Mouse (Mus musculus) CH12.LX (cell line): ENCODE results near the gene Zfp423. TPM values are rescaled to one million over a fixed set of nuclear protein-coding genes. Genes with fewer than 3 reads are reported as not detected.

ENCODE experiments used
- DNase-seq: peaks from one replicate; pipeline ENCODE4 v3.0.0-alpha.2; 2013; ENCODE audit errors: extremely low read depth
- H3K27ac ChIP-seq: 2 replicates; pipeline ENCODE4 v1.5.1; 2012; ENCODE audit warnings: low read depth, mild to moderate bottlenecking, control low read depth, moderate library complexity; ENCODE audit not compliant: insufficient read depth
- H3K27me3 ChIP-seq: replicated peaks from 2 replicates; pipeline ENCODE3; 2012; ENCODE audit warnings: inconsistent platforms
- H3K36me3 ChIP-seq, 2 experiments: replicated peaks in 1 of 2; 2 replicates each; pipeline versions ENCODE3 to v1.6.1; 2012; ENCODE audit warnings: inconsistent platforms in 1 of 2, low read length in 1 of 2, mild to moderate bottlenecking in 1 of 2, mixed read lengths in 1 of 2, moderate library complexity in 1 of 2; ENCODE audit not compliant: control insufficient read depth in 1 of 2, insufficient read depth in 1 of 2
- H3K4me1 ChIP-seq, 2 experiments: 2 replicates each; pipeline ENCODE4 v1.6.1; 2012; ENCODE audit warnings: inconsistent platforms in 1 of 2, moderate library complexity in 1 of 2; ENCODE audit not compliant: insufficient read depth in 2 of 2, control insufficient read depth in 1 of 2
- H3K4me2 ChIP-seq: 2 replicates; pipeline ENCODE4 v1.6.1; 2012; ENCODE audit warnings: low read depth, mild to moderate bottlenecking, control low read depth; ENCODE audit not compliant: poor library complexity, insufficient read depth, severe bottlenecking
- H3K4me3 ChIP-seq, 3 experiments: fragments of 150-350 bp in 1 of 3; sonication (generic) in 1 of 3; replicated peaks in 1 of 3; 2 replicates each; pipeline versions ENCODE3 to v1.5.1; 2011 to 2012; ENCODE audit warnings: low read depth in 2 of 3, low read length in 2 of 3, mild to moderate bottlenecking in 2 of 3, moderate library complexity in 2 of 3, control low read depth in 1 of 3, improper control_type of control experiment in 1 of 3, inconsistent platforms in 1 of 3, mixed read lengths in 1 of 3; ENCODE audit not compliant: poor library complexity in 1 of 3
- H3K79me2 ChIP-seq: replicated peaks from 2 replicates; pipeline ENCODE4 v1.6.1; 2012; ENCODE audit warnings: mild to moderate bottlenecking, moderate library complexity; ENCODE audit not compliant: control insufficient read depth, poor library complexity, insufficient read depth, severe bottlenecking; ENCODE audit errors: extremely low read depth
- H3K9ac ChIP-seq: 2 replicates; pipeline ENCODE4 v1.6.1; 2012; ENCODE audit warnings: low read depth, mild to moderate bottlenecking, control low read depth, moderate library complexity; ENCODE audit not compliant: insufficient read depth
- H3K9me3 ChIP-seq: replicated peaks from 2 replicates; pipeline ENCODE3; 2012; ENCODE audit warnings: low read length, inconsistent platforms, mixed read lengths
- BHLHE40 ChIP-seq: IDR thresholded peaks from 2 replicates; pipeline ENCODE4 v1.6.1; 2011; ENCODE audit warnings: mild to moderate bottlenecking, low read depth, low read length, improper control_type of control experiment
- CHD1 ChIP-seq: IDR thresholded peaks from 2 replicates; pipeline ENCODE4 v1.6.1; 2012; ENCODE audit warnings: low read depth, low read length, improper control_type of control experiment, inconsistent platforms
- CTCF ChIP-seq, 2 experiments: IDR thresholded peaks in 1 of 2; conservative IDR thresholded peaks in 1 of 2; 2 replicates each; pipeline ENCODE4 v1.5.1; 2011 to 2012; ENCODE audit warnings: low read depth in 2 of 2, low read length in 2 of 2, improper control_type of control experiment in 1 of 2, inconsistent platforms in 1 of 2, mild to moderate bottlenecking in 1 of 2, moderate library complexity in 1 of 2
- ELF1 ChIP-seq: IDR thresholded peaks from 2 replicates; pipeline ENCODE4 v1.6.1; 2014; ENCODE audit warnings: low read depth, mild to moderate bottlenecking, inconsistent platforms, low read length, improper control_type of control experiment
- GABPA ChIP-seq: IDR thresholded peaks from 2 replicates; pipeline ENCODE4 v1.6.1; 2012; ENCODE audit warnings: low read depth, low read length, improper control_type of control experiment, inconsistent platforms; ENCODE audit not compliant: insufficient replicate concordance
- HCFC1 ChIP-seq: IDR thresholded peaks from 2 replicates; pipeline ENCODE4 v1.6.1; 2012; ENCODE audit warnings: low read depth, mild to moderate bottlenecking, inconsistent platforms, low read length, improper control_type of control experiment
- JUN ChIP-seq: IDR thresholded peaks from 2 replicates; pipeline ENCODE4 v1.6.1; 2011; ENCODE audit warnings: low read depth, mild to moderate bottlenecking, low read length, improper control_type of control experiment, moderate library complexity; ENCODE audit not compliant: insufficient read depth
- JUND ChIP-seq: conservative IDR thresholded peaks from 2 replicates; pipeline ENCODE4 v1.6.1; 2011; ENCODE audit warnings: low read depth, low read length, improper control_type of control experiment
- MAFK ChIP-seq: IDR thresholded peaks from 2 replicates; pipeline ENCODE4 v1.6.1; 2011; ENCODE audit warnings: low read length, improper control_type of control experiment; ENCODE audit not compliant: insufficient replicate concordance
- MEF2A ChIP-seq: IDR thresholded peaks from 2 replicates; pipeline ENCODE4 v1.6.1; 2014; ENCODE audit warnings: low read depth, mild to moderate bottlenecking, inconsistent platforms, low read length, improper control_type of control experiment, borderline replicate concordance
- NELFE ChIP-seq: IDR thresholded peaks from 2 replicates; pipeline ENCODE4 v1.6.1; 2011; ENCODE audit warnings: low read depth, low read length, improper control_type of control experiment
- POLR2A ChIP-seq: IDR thresholded peaks from 2 replicates; pipeline ENCODE4 v1.6.1; 2011; ENCODE audit warnings: low read depth, mild to moderate bottlenecking, improper control_type of control experiment, low read length
- POLR2AphosphoS2 ChIP-seq: IDR thresholded peaks from 2 replicates; pipeline ENCODE4 v1.6.1; 2011; ENCODE audit warnings: low read depth, low read length, improper control_type of control experiment
- RAD21 ChIP-seq: IDR thresholded peaks from 2 replicates; pipeline ENCODE4 v1.6.1; 2011; ENCODE audit warnings: low read depth, mild to moderate bottlenecking, low read length, improper control_type of control experiment, moderate library complexity
- RCOR1 ChIP-seq: conservative IDR thresholded peaks from 2 replicates; pipeline ENCODE4 v1.6.1; 2012; ENCODE audit warnings: low read depth, mild to moderate bottlenecking, inconsistent platforms, low read length, improper control_type of control experiment
- SMC3 ChIP-seq: IDR thresholded peaks from 2 replicates; pipeline ENCODE4 v1.6.1; 2011; ENCODE audit warnings: low read depth, low read length, improper control_type of control experiment
- TBP ChIP-seq: conservative IDR thresholded peaks from 2 replicates; pipeline ENCODE4 v1.6.1; 2011; ENCODE audit warnings: low read depth, low read length, improper control_type of control experiment
- TCF12 ChIP-seq: IDR thresholded peaks from 2 replicates; pipeline ENCODE4 v1.6.1; 2014; ENCODE audit warnings: low read depth, mild to moderate bottlenecking, inconsistent platforms, low read length, improper control_type of control experiment
- UBTF ChIP-seq: IDR thresholded peaks from 2 replicates; pipeline ENCODE4 v1.6.1; 2012; ENCODE audit warnings: low read depth, mild to moderate bottlenecking, inconsistent platforms, low read length, improper control_type of control experiment, moderate library complexity
- USF2 ChIP-seq: conservative IDR thresholded peaks from 2 replicates; pipeline ENCODE4 v1.6.1; 2011; ENCODE audit warnings: low read depth, low read length, improper control_type of control experiment
- ZC3H11A ChIP-seq: IDR thresholded peaks from 2 replicates; pipeline ENCODE4 v1.6.1; 2012; ENCODE audit warnings: low read depth, mild to moderate bottlenecking, inconsistent platforms, low read length, improper control_type of control experiment
- ZKSCAN1 ChIP-seq: IDR thresholded peaks from 2 replicates; pipeline ENCODE4 v1.6.1; 2012; ENCODE audit warnings: low read depth, inconsistent platforms, low read length, improper control_type of control experiment, borderline replicate concordance
- ZNF384 ChIP-seq: IDR thresholded peaks from 2 replicates; pipeline ENCODE4 v1.6.1; 2012; ENCODE audit warnings: low read depth, low read length, improper control_type of control experiment, inconsistent platforms
- dilution Hi-C: fragments of 300-500 bp; cut with MboI; formaldehyde crosslinking; loops from 2 replicates; pipeline ENCODE4 v1.14.3; 2020; ENCODE audit warnings: low sequenced_read_pairs; ENCODE audit not compliant: extremely low pct_unique_long_range_greater_than_20kb, extremely low pct_ligation_motif_present
- in situ Hi-C: fragments of 300-500 bp; cut with MboI; formaldehyde crosslinking; loops from 3 replicates; pipeline ENCODE4 v1.14.3; 2019; ENCODE audit warnings: low sequenced_read_pairs, low pct_ligation_motif_present, low pct_unique_long_range_greater_than_20kb, mixed read lengths
- polyA plus RNA-seq: library from polyadenylated mRNA; unstranded; fragments of >175 nt; gene quantifications from 2 replicates; pipeline ENCODE4 v1.2.1, GENCODE M21; 2012; ENCODE audit warnings: low read depth; ENCODE audit not compliant: insufficient read length
- total RNA-seq, 2 experiments: library from RNA; depleted of rRNA; stranded (reverse); fragments of 300-350 nt in 1 of 2; fragments of >200 nt in 1 of 2; gene quantifications; 2 replicates each; pipeline ENCODE4 v1.2.3; 2012 to 2014

Gene Zfp423
- total and polyA plus RNA-seq, 3 experiments, result 0.25 to 2.7 (median 0.32) TPM

DNA sequence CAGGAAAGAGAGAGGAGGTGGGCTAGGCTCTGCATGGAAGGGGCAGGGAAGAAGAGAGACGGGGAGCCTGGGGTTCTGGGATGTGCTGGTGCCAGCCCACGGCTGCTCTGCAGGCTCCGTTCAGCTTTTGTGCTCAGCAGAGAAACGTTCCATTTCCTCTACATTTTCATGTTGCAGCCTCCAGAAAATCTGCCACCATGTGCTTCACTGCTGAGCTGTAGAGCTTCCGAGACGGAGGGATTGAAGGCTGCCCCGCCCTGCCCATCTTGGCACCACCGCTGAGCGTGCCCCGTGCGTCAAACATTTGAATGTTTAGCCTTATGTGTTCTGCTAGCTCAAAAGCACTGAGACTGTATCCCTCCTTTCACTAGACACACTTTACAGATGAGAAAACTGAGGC is 159.3 kb downstream of the Zfp423 start:
- Histone ChIP-seq H3K4me3 (no peak overlapping the region), H3K27ac (no peak overlapping the region), H3K27me3 (no peaks in the 10 kb centered on the region), H3K9ac (no peak overlapping the region), H3K79me2 (no peaks in the 10 kb centered on the region), H3K9me3 (no peaks in the 10 kb centered on the region), H3K36me3 (no peaks in the 10 kb centered on the region), H3K4me1 (peaks cover 0 to 6% of the 10 kb centered on the region in 2 experiments; a peak in 2 of 4 replicates), H3K4me2 (no peak overlapping the region)
- TF ChIP-seq UBTF, result no peak
- TF ChIP-seq TCF12, result no peak
- no peak for TF ChIP-seq JUND
- no peak for TF ChIP-seq ZKSCAN1
- no peak for TF ChIP-seq ELF1
- TF ChIP-seq USF2, result no peak
- no peak for TF ChIP-seq HCFC1
- no peak for TF ChIP-seq JUN
- no peak for TF ChIP-seq NELFE
- TF ChIP-seq BHLHE40, result no peak
- TF ChIP-seq POLR2AphosphoS2, result no peak
- TF ChIP-seq MEF2A, result no peak
- no peak for TF ChIP-seq GABPA
- TF ChIP-seq ZNF384, result no peak
- no peak for TF ChIP-seq TBP
- no peak for TF ChIP-seq POLR2A
- no peak for TF ChIP-seq CHD1
- in situ Hi-C loops (no loop called here), dilution Hi-C loops (no loop called here)
- no peak for DNase-seq

DNA sequence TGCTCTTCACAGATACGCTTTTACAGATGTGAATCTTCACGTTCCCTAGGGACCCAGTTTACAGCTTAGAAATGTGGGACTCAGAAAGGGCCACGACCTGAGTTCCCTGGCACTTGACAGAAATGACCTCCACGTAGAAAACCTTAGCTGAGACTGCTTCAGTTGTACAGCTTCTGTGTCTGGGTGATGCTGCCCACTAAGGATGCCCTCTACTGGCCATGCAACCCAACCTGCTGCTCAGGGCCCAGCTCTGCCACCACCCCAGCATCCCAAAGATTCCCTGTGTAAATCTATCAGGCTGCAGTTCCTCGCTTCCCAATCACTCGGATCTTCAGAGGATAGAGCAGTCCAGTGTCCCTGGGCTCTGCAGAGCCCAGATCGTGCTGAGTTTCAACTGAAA is 163.2 kb downstream of the Zfp423 start:
- dilution Hi-C loops, result no loop called here
- H3K9me3 ChIP-seq, result no peaks in the 10 kb centered on the region
- no peak overlapping the region for H3K27ac ChIP-seq
- in situ Hi-C loops, result no loop called here
- H3K4me1 ChIP-seq, result peaks cover 0 to 15% of the 10 kb centered on the region in 2 experiments; a peak in 2 of 4 replicates
- no peak overlapping the region for H3K4me2 ChIP-seq
- H3K4me3 ChIP-seq, result no peak overlapping the region
- H3K9ac ChIP-seq, result no peak overlapping the region
- H3K79me2 ChIP-seq, result no peaks in the 10 kb centered on the region
- peak; percentile 62 for TF ChIP-seq RAD21
- no peak for TF ChIP-seq CHD1
- TF ChIP-seq MAFK, result no peak
- no peak for TF ChIP-seq RCOR1
- no peak for TF ChIP-seq JUND
- TF ChIP-seq CTCF (conservative IDR thresholded peaks at IDR 0.05 in 1 of 2, IDR thresholded peaks at IDR 0.05 in 1 of 2; ENCODE audit: low read depth in 2 of 2, low read length in 2 of 2), result peak; percentile 26 to 74; a peak in 3 of 4 replicates
- TF ChIP-seq USF2, result no peak
- TF ChIP-seq UBTF, result no peak
- TF ChIP-seq ZC3H11A, result 0 out of 2 replicates have a peak, but pooled peaks have one; percentile 6
- no peak for TF ChIP-seq ZNF384
- peak; percentile 71 for TF ChIP-seq SMC3
- no peaks in the 10 kb centered on the region for H3K36me3 ChIP-seq
- no peaks in the 10 kb centered on the region for H3K27me3 ChIP-seq
- no peak for DNase-seq
